Mouse (Mus musculus) hindbrain, embryonic 14.5 days (tissue): ENCODE measurements around the gene Abhd16a. TPM values are rescaled to one million over a fixed set of nuclear protein-coding genes. Genes with fewer than 3 reads are reported as not detected.

Experiments used
- ATAC-seq: fragments of 200-750 bp; cut with Nextera tagmentation; 2 replicates; pipeline ENCODE4 v1.8.0; 2017; ENCODE audit warnings: moderate number of reproducible peaks, mild to moderate bottlenecking, moderate TSS enrichment, moderate library complexity; ENCODE audit not compliant: low FRiP score
- DNase-seq: peaks from one replicate; pipeline ENCODE4 v3.0.0-alpha.2; 2015; ENCODE audit warnings: low spot score
- H3K27ac ChIP-seq: fragments of 300-500 bp; sonication (generic); 2 replicates; pipeline ENCODE4 v1.5.1; 2014; ENCODE audit warnings: mild to moderate bottlenecking, moderate library complexity
- H3K27me3 ChIP-seq: fragments of 300-500 bp; sonication (generic); 2 replicates; pipeline ENCODE4 v1.6.1; 2014; ENCODE audit warnings: mild to moderate bottlenecking, low read length, mixed read lengths; ENCODE audit not compliant: control insufficient read depth, insufficient read depth
- H3K36me3 ChIP-seq: fragments of 300-500 bp; sonication (generic); replicated peaks from 2 replicates; pipeline ENCODE4 v1.6.1; 2014; ENCODE audit not compliant: control insufficient read depth, insufficient read depth
- H3K4me1 ChIP-seq: fragments of 300-500 bp; sonication (generic); replicated peaks from 2 replicates; pipeline ENCODE4 v1.6.1; 2014; ENCODE audit warnings: antibody characterized with exemption, low read length, mixed read lengths; ENCODE audit not compliant: control insufficient read depth, insufficient read depth
- H3K4me2 ChIP-seq: fragments of 300-500 bp; sonication (generic); replicated peaks from 2 replicates; pipeline ENCODE4 v1.6.1; 2014; ENCODE audit warnings: mild to moderate bottlenecking, moderate library complexity
- H3K4me3 ChIP-seq: fragments of 300-500 bp; sonication (generic); replicated peaks from 2 replicates; pipeline ENCODE4 v1.5.1; 2014; ENCODE audit warnings: mild to moderate bottlenecking, low read length
- H3K9ac ChIP-seq: fragments of 300-500 bp; sonication (generic); 2 replicates; pipeline ENCODE4 v1.6.1; 2014
- H3K9me3 ChIP-seq: fragments of 300-500 bp; sonication (generic); 2 replicates; pipeline ENCODE4 v1.6.1; 2016; ENCODE audit warnings: low read length; ENCODE audit not compliant: control insufficient read depth
- WGBS: fragments of 180-500 bp; shearing (Covaris S2); extraction: QIAGEN DNeasy Blood & Tissue Kit; methylation state at CpG from one replicate; pipeline ENCODE4 v1.1.7; 2014; 5-methylcytosine and 5-hydroxymethylcytosine counted together
- polyA plus RNA-seq: library from polyadenylated mRNA; unstranded; fragments of >200 nt; fragmentation: Nextera tagmentation; extraction: Ambion mirVana; gene quantifications from 2 replicates; pipeline ENCODE4 v1.2.1, GENCODE M21; 2014

The Abhd16a gene
- polyA plus RNA-seq: 86.8 and 89.1 TPM in 2 replicates

- ATAC-seq (peak; percentile 98), DNase-seq (peak; percentile 93)
- Histone ChIP-seq H3K27ac (peak within 1 kb of the TSS; percentile 94), H3K4me2 (peak within 1 kb of the TSS; percentile 56), H3K4me1 (peaks cover 10% of the 10 kb centered on the region), H3K36me3 (peaks cover 27% of the 10 kb centered on the region), H3K9me3 (no peaks in the 10 kb centered on the region), H3K4me3 (peak within 1 kb of the TSS; percentile 47), H3K9ac (peak within 1 kb of the TSS; percentile 78), H3K27me3 (no peaks in the 10 kb centered on the region)
- WGBS: 4% methylated on average over 62 of the region's 67 CpGs
Measured at GRCm38 (mm10) chr17:35088825-35089644, at the start of gene Abhd16a. TSS of gene Abhd16a (plus strand) at chr17:35089263.

- 91% methylated on average over 4 of the region's 4 CpGs for WGBS
- Histone ChIP-seq H3K27me3 (no peaks in the 10 kb centered on the region), H3K36me3 (no peaks in the 10 kb centered on the region), H3K4me2 (no peak overlapping the region), H3K27ac (no peak overlapping the region), H3K9me3 (no peaks in the 10 kb centered on the region), H3K4me3 (no peak overlapping the region), H3K4me1 (peaks cover 10% of the 10 kb centered on the region), H3K9ac (no peak overlapping the region)
- no peak for ATAC-seq
- no peak for DNase-seq
Measured at GRCm38 (mm10) chr17:35043794-35044193, 45.3 kb upstream of the Abhd16a start.

GRCm38 (mm10) chr17:35044904-35045806, 43.9 kb upstream of the Abhd16a start:
- H3K4me1 ChIP-seq: peaks cover 18% of the 10 kb centered on the region
- WGBS: 86% methylated on average over 7 of the region's 7 CpGs
- no peak overlapping the region for H3K27ac ChIP-seq
- no peaks in the 10 kb centered on the region for H3K27me3 ChIP-seq
- DNase-seq (no peak), ATAC-seq (no peak)
- H3K36me3 ChIP-seq: no peaks in the 10 kb centered on the region
- H3K4me2 ChIP-seq: peak overlapping the region; percentile 99
- peak overlapping the region; percentile 56; the same call in 1 of the 2 replicates for H3K4me3 ChIP-seq
- peak overlapping the region; percentile 84 for H3K9ac ChIP-seq
- no peaks in the 10 kb centered on the region for H3K9me3 ChIP-seq

- no peak for DNase-seq
- no peaks in the 10 kb centered on the region for H3K36me3 ChIP-seq
- WGBS: 6% methylated on average over 42 of the region's 48 CpGs
Measured at GRCm38 (mm10) chr17:35045807-35046680, 43.0 kb upstream of the Abhd16a start.

GRCm38 (mm10) chr17:35046681-35047455, 42.2 kb upstream of the Abhd16a start, which contains the start of gene Msh5:
TSS of gene Msh5 (minus strand) at chr17:35046745.
- ATAC-seq: peak; percentile 98
- 2% methylated on average over 33 of the region's 33 CpGs for WGBS
- Histone ChIP-seq H3K36me3 (no peaks in the 10 kb centered on the region), H3K27ac (peak within 1 kb of the TSS; percentile 43; the same call in 1 of the 2 replicates), H3K9me3 (no peaks in the 10 kb centered on the region), H3K4me1 (peaks cover 27% of the 10 kb centered on the region), H3K4me2 (peak within 1 kb of the TSS; percentile 99), H3K9ac (peak within 1 kb of the TSS; percentile 84), H3K4me3 (peak within 1 kb of the TSS; percentile 56), H3K27me3 (no peaks in the 10 kb centered on the region)
- DNase-seq: peak; percentile 97

More at GRCm38 (mm10) chr17:35045807-35046680, 43.0 kb upstream of the Abhd16a start:
- peak overlapping the region; percentile 84 for H3K9ac ChIP-seq
- peak; percentile 69; the same call in 1 of the 2 replicates for ATAC-seq
- H3K4me1 ChIP-seq: peaks cover 19% of the 10 kb centered on the region
- H3K9me3 ChIP-seq: no peaks in the 10 kb centered on the region
- H3K27me3 ChIP-seq: no peaks in the 10 kb centered on the region
- peak overlapping the region; percentile 56 for H3K4me3 ChIP-seq
- peak overlapping the region; percentile 43; the same call in 1 of the 2 replicates for H3K27ac ChIP-seq
- peak overlapping the region; percentile 99 for H3K4me2 ChIP-seq

- ATAC-seq: no peak
- H3K9ac ChIP-seq: no peak overlapping the region
- H3K27ac ChIP-seq: no peak overlapping the region
- peaks cover 27% of the 10 kb centered on the region for H3K4me1 ChIP-seq
- 50% methylated on average over 1 of the region's 1 CpGs for WGBS
- no peak overlapping the region for H3K4me2 ChIP-seq
- no peaks in the 10 kb centered on the region for H3K27me3 ChIP-seq
- H3K9me3 ChIP-seq: no peaks in the 10 kb centered on the region
- H3K4me3 ChIP-seq: no peak overlapping the region
- DNase-seq: no peak
- H3K36me3 ChIP-seq: 0 out of 2 replicates have a peak, but pooled peaks cover under 1% of the 10 kb centered on the region
Measured at GRCm38 (mm10) chr17:35047688-35048087, 41.4 kb upstream of the Abhd16a start.

- H3K4me2 ChIP-seq: no peak overlapping the region
- H3K4me1 ChIP-seq: peaks cover 27% of the 10 kb centered on the region
- 0 out of 2 replicates have a peak, but pooled peaks cover 4% of the 10 kb centered on the region for H3K36me3 ChIP-seq
- ATAC-seq (no peak), DNase-seq (no peak)
- 39% methylated on average over 11 of the region's 11 CpGs for WGBS
- H3K9me3 ChIP-seq: no peaks in the 10 kb centered on the region
- no peaks in the 10 kb centered on the region for H3K27me3 ChIP-seq
- peak overlapping the region; percentile 14; the same call in 1 of the 2 replicates for H3K27ac ChIP-seq
- H3K4me3 ChIP-seq: no peak overlapping the region
- H3K9ac ChIP-seq: no peak overlapping the region
Measured at GRCm38 (mm10) chr17:35048149-35048931, 40.7 kb upstream of the Abhd16a start.
